9 mouse cellular contexts compared by ENCODE assay signal in genomic region chr1:171077955-171078354, GRCm38 (mm10). TPM values are rescaled to one million over a fixed set of nuclear protein-coding genes. Genes with fewer than 3 reads are reported as not detected.
A peak's percentile ranks its signal among the peaks of the same experiment; 100 is the strongest.
DNase-seq lines count a peak whose midpoint lies in the region; ATAC-seq and TF ChIP-seq lines count a peak whose summit lies in the region.
"Not testable (repeated sequence)": the region's sequence is repeated elsewhere in the genome, so short reads cannot be mapped to it uniquely, and the experiment has no call there.
"Had no signal": no experiment of that assay in that cellular context is flagged by ENCODE, and none has a peak within 500 bp of the region (broad histone marks: within the 10 kb centered on the region; RNA-seq: fewer than 3 reads in every experiment).

No protein-coding gene starts in this region.

- not testable (repeated sequence) for DNase-seq in embryonic facial prominence, embryonic 11.5 days (ENCODE audit: low spot score); limb, embryonic 14.5 days (ENCODE audit: low spot score); midbrain, embryonic 10.5 days (ENCODE audit: low spot score)
- peak; percentile 16 for DNase-seq in gastrocnemius, postnatal 14 days
- peak; percentile 28 for DNase-seq in heart, postnatal 25 days (ENCODE audit: low spot score)
- peak; percentile 74 for DNase-seq in kidney, adult 2 months
- peak; percentile 28 for DNase-seq in right cerebral cortex, adult 18-20 months

- not testable (repeated sequence) for H3K36me3 ChIP-seq in embryonic facial prominence, embryonic 11.5 days (replicated peaks; ENCODE audit: control insufficient read depth, insufficient read depth, low read depth, low read length); kidney, adult 2 months (ENCODE audit: control insufficient read depth, insufficient read depth, low read length); limb, embryonic 14.5 days (ENCODE audit: control insufficient read depth, insufficient read depth, low read length); midbrain, embryonic 10.5 days

- TF ChIP-seq POLR2A in kidney, adult 2 months (IDR thresholded peaks at IDR 0.05; ENCODE audit: low read depth, low read length); limb, embryonic 14.5 days (IDR thresholded peaks at IDR 0.05; ENCODE audit: borderline replicate concordance, extremely low read depth, insufficient read depth, insufficient read length): not testable (repeated sequence)

- not testable (repeated sequence) for H3K4me3 ChIP-seq in embryonic facial prominence, embryonic 11.5 days (ENCODE audit: low read depth, low read length); kidney, adult 2 months (ENCODE audit: insufficient read depth, low read depth, low read length)
- peak overlapping the region; percentile 18; the same call in 1 of the 2 replicates for H3K4me3 ChIP-seq in limb, embryonic 14.5 days (replicated peaks; ENCODE audit: low read length)
- peak overlapping the region; percentile 41 for H3K4me3 ChIP-seq in midbrain, embryonic 10.5 days

- TF ChIP-seq CTCF in kidney, adult 2 months (conservative IDR thresholded peaks at IDR 0.05; ENCODE audit: insufficient read depth, insufficient read length, low read depth, low read length), result not testable (repeated sequence)

- H3K9ac ChIP-seq in embryonic facial prominence, embryonic 11.5 days (replicated peaks; ENCODE audit: low read length); limb, embryonic 14.5 days (ENCODE audit: low read depth, low read length, severe bottlenecking): not testable (repeated sequence)

- not testable (repeated sequence) for H3K4me2 ChIP-seq in embryonic facial prominence, embryonic 11.5 days (ENCODE audit: low read depth, low read length)
- H3K4me2 ChIP-seq in limb, embryonic 14.5 days (replicated peaks; ENCODE audit: low read depth, low read length, severe bottlenecking), result 0 out of 2 replicates have a peak overlapping the region, but pooled peaks have one; percentile 25

- not testable (repeated sequence) for H3K4me1 ChIP-seq in embryonic facial prominence, embryonic 11.5 days (ENCODE audit: control insufficient read depth, insufficient read depth, low read length); kidney, adult 2 months (ENCODE audit: control insufficient read depth, insufficient read depth, low read length); limb, embryonic 14.5 days (ENCODE audit: control insufficient read depth, insufficient read depth, low read length); midbrain, embryonic 10.5 days

- H3K27me3 ChIP-seq in embryonic facial prominence, embryonic 11.5 days (ENCODE audit: control insufficient read depth, insufficient read depth, low read length), result peaks cover 16% of the 10 kb centered on the region
- not testable (repeated sequence) for H3K27me3 ChIP-seq in kidney, adult 2 months (replicated peaks; ENCODE audit: control insufficient read depth, insufficient read depth, low read length)
- peaks cover 26% of the 10 kb centered on the region for H3K27me3 ChIP-seq in limb, embryonic 14.5 days (ENCODE audit: control insufficient read depth, insufficient read depth, low read length)
- H3K27me3 ChIP-seq in midbrain, embryonic 10.5 days (ENCODE audit: low read depth, poor library complexity, severe bottlenecking), result peaks cover 51% of the 10 kb centered on the region

- H3K27ac ChIP-seq in embryonic facial prominence, embryonic 11.5 days (replicated peaks; ENCODE audit: low read depth, low read length); kidney, adult 2 months (ENCODE audit: insufficient read depth, low read depth, low read length); limb, embryonic 14.5 days (replicated peaks; ENCODE audit: low read depth, low read length); midbrain, embryonic 10.5 days (replicated peaks): not testable (repeated sequence)

- intact Hi-C loops in gastrocnemius, postnatal 14 days (cut with DNase I; ENCODE audit: low total_unique reads); heart, postnatal 25 days (cut with DNase I): not testable (repeated sequence)

- not testable (repeated sequence) for H3K9me3 ChIP-seq in embryonic facial prominence, embryonic 11.5 days (replicated peaks; ENCODE audit: control insufficient read depth, low read length); limb, embryonic 14.5 days (ENCODE audit: control insufficient read depth, low read length); midbrain, embryonic 10.5 days (replicated peaks)

- WGBS in embryonic facial prominence, embryonic 11.5 days, result 3% methylated on average over 17 of the region's 27 CpGs
- WGBS in kidney, adult 2 months, result 1% methylated on average over 21 of the region's 27 CpGs
- WGBS in limb, embryonic 14.5 days, result 2% methylated on average over 14 of the region's 27 CpGs
- 5% methylated on average over 20 of the region's 27 CpGs for WGBS in midbrain, embryonic 10.5 days

- ATAC-seq in CD4-positive, CD25-positive, alpha-beta regulatory T cell, adult 4 months, result peak; percentile 20
- ATAC-seq in embryonic facial prominence, embryonic 11.5 days (replicated peaks; ENCODE audit: insufficient number of reproducible peaks, low FRiP score, low TSS enrichment, low read depth), result peak; percentile 20
- ATAC-seq in limb, embryonic 14.5 days (ENCODE audit: low FRiP score, low read depth), result peak; percentile 6; the same call in 1 of the 2 replicates

RNA-seq across cellular contexts. Expression of gene Fcgr3, which starts 13.2 kb away (rescaled TPM):
- not detected for polyA plus RNA-seq in CD4-positive, CD25-positive, alpha-beta regulatory T cell, adult 4 months (2017; shearing (Covaris generic))
- 6.5 and 7.9 TPM in 2 replicates for polyA plus RNA-seq in embryonic facial prominence, embryonic 11.5 days (2014; fragmentation: Nextera tagmentation; extraction: Ambion mirVana)
- 1 to 10 TPM; 7.0 to 7.4 TPM for total RNA-seq in gastrocnemius, postnatal 14 days (2021)
- 10 to 100 TPM; 12.5 to 15.6 TPM for total RNA-seq in heart, postnatal 25 days (2021)
- polyA plus RNA-seq in kidney, adult 2 months (2012; rRNA removed), result 4.8 and 6.4 TPM in 2 replicates
- 12.8 and 13.7 TPM in 2 replicates for polyA plus RNA-seq in limb, embryonic 14.5 days (2012; rRNA removed)
- polyA plus RNA-seq in limb, embryonic 14.5 days (2014; fragmentation: Nextera tagmentation; extraction: Ambion mirVana), result 17.6 and 19.7 TPM in 2 replicates
- 5.5 and 7.8 TPM in 2 replicates for polyA plus RNA-seq in midbrain, embryonic 10.5 days (2016; fragmentation: Nextera tagmentation; extraction: Ambion mirVana)

RNA-seq across cellular contexts. Expression of gene Cfap126, which starts 35.8 kb away (rescaled TPM):
- 1 to 10 TPM; 4.8 to 5.5 TPM for polyA plus RNA-seq in CD4-positive, CD25-positive, alpha-beta regulatory T cell, adult 4 months (2017; shearing (Covaris generic))
- 1.4 and 1.7 TPM in 2 replicates for polyA plus RNA-seq in embryonic facial prominence, embryonic 11.5 days (2014; fragmentation: Nextera tagmentation; extraction: Ambion mirVana)
- under 1 TPM; 0.72 to 0.73 TPM for total RNA-seq in gastrocnemius, postnatal 14 days (2021)
- total RNA-seq in heart, postnatal 25 days (2021), result 1 to 10 TPM in 1 of 2 experiments, under 1 TPM in 1; 0.34 to 1.1 TPM
- polyA plus RNA-seq in kidney, adult 2 months (2012; rRNA removed), result 15.6 and 16.7 TPM in 2 replicates
- polyA plus RNA-seq in limb, embryonic 14.5 days (2012; rRNA removed), result 2.1 and 2.7 TPM in 2 replicates
- 1.1 and 1.3 TPM in 2 replicates for polyA plus RNA-seq in limb, embryonic 14.5 days (2014; fragmentation: Nextera tagmentation; extraction: Ambion mirVana)
- 2.8 and 2.9 TPM in 2 replicates for polyA plus RNA-seq in midbrain, embryonic 10.5 days (2016; fragmentation: Nextera tagmentation; extraction: Ambion mirVana)

RNA-seq across cellular contexts. Expression of gene Fcgr4, which starts 59.2 kb away (rescaled TPM):
- under 1 TPM in 1 of 2 experiments, not detected in 1; 0.26 TPM for polyA plus RNA-seq in CD4-positive, CD25-positive, alpha-beta regulatory T cell, adult 4 months (2017; shearing (Covaris generic))
- polyA plus RNA-seq in embryonic facial prominence, embryonic 11.5 days (2014; fragmentation: Nextera tagmentation; extraction: Ambion mirVana), result 0.17 and 0.22 TPM in 2 replicates
- total RNA-seq in gastrocnemius, postnatal 14 days (2021), result not detected
- under 1 TPM; 0.34 to 0.52 TPM for total RNA-seq in heart, postnatal 25 days (2021)
- polyA plus RNA-seq in kidney, adult 2 months (2012; rRNA removed), result 3.3 and 3.7 TPM in 2 replicates
- polyA plus RNA-seq in limb, embryonic 14.5 days (2012; rRNA removed), result 0.75 and 1.2 TPM in 2 replicates
- polyA plus RNA-seq in limb, embryonic 14.5 days (2014; fragmentation: Nextera tagmentation; extraction: Ambion mirVana), result 0.59 and 0.79 TPM in 2 replicates
- polyA plus RNA-seq in midbrain, embryonic 10.5 days (2016; fragmentation: Nextera tagmentation; extraction: Ambion mirVana), result 0.25 TPM in 1 of 2 replicates, not detected in the other
- total RNA-seq: left cerebral cortex, postnatal 4 days had no signal
